Mouse (Mus musculus) C2C12 (cell line): ENCODE measurements around the gene Gatad2a.

Experiments
- CEBPB ChIP-seq: IDR thresholded peaks from one replicate; pipeline ENCODE4 v1.6.1; 2011; ENCODE audit warnings: low read depth, mild to moderate bottlenecking, control low read depth, moderate library complexity
- CTCF ChIP-seq: IDR thresholded peaks from one replicate; pipeline ENCODE4 v1.5.1; 2011; ENCODE audit not compliant: control insufficient read depth, insufficient read depth, insufficient read length
- MYOG ChIP-seq: IDR thresholded peaks from one replicate; pipeline ENCODE4 v1.6.1; 2011; ENCODE audit not compliant: control insufficient read depth, insufficient read length; ENCODE audit errors: extremely low read depth

GRCm38 (mm10) chr8:69914526-69914925 is 81.7 kb downstream of the Gatad2a start:
- TF ChIP-seq CTCF = no peak
- TF ChIP-seq MYOG = no peak
- no peak for TF ChIP-seq CEBPB
